Mouse (Mus musculus) spleen, postnatal 36 days (tissue): ENCODE measurements around the gene Hspa1a.
"Not testable (repeated sequence)": the region's sequence is repeated elsewhere in the genome, so short reads cannot be mapped to it uniquely, and the experiment has no call there.

Source experiments
- DNase-seq, 2 experiments: peaks; one replicate each; pipeline ENCODE4 v3.0.0; 2022; ENCODE audit warnings: low spot score in 2 of 2, mixed read lengths in 1 of 2

Gene Hspa1a

GRCm38 (mm10) chr17:35001452-35002152 lies 29.6 kb upstream of the Hspa1a start:
- DNase-seq = peak; percentile 62 to 66

GRCm38 (mm10) chr17:35000717-35001451 lies 28.9 kb upstream of the Hspa1a start, which contains the start of gene Vars:
Vars (plus strand) TSS chr17:35000987.
- DNase-seq = peak; percentile 78 to 80

- peak; percentile 73 to 78 for DNase-seq
Measured at GRCm38 (mm10) chr17:34999871-35000716, 28.1 kb upstream of the Hspa1a start.

GRCm38 (mm10) chr17:34998526-34999430 lies 26.8 kb upstream of the Hspa1a start:
- no peak for DNase-seq

- DNase-seq = no peak
Measured at GRCm38 (mm10) chr17:34997142-34997483, 25.2 kb upstream of the Hspa1a start.

- no peak for DNase-seq
Measured at GRCm38 (mm10) chr17:34996411-34997141, 24.6 kb upstream of the Hspa1a start.

- not testable (repeated sequence) for DNase-seq
Measured at GRCm38 (mm10) chr17:34995927-34996326, 24.0 kb upstream of the Hspa1a start.

GRCm38 (mm10) chr17:34995192-34995591 lies 23.2 kb upstream of the Hspa1a start:
- not testable (repeated sequence) for DNase-seq

GRCm38 (mm10) chr17:34994751-34995150 lies 22.8 kb upstream of the Hspa1a start:
- no peak for DNase-seq

- no peak for DNase-seq
Measured at GRCm38 (mm10) chr17:34984218-34984617, 12.3 kb upstream of the Hspa1a start.

- no peak for DNase-seq
Measured at GRCm38 (mm10) chr17:34982328-34982727, 10.4 kb upstream of the Hspa1a start.

GRCm38 (mm10) chr17:34981690-34982180 lies 9.8 kb upstream of the Hspa1a start, which contains the start of gene Lsm2:
Lsm2 (plus strand) TSS chr17:34981862.
- DNase-seq = peak; percentile 92

- peak; percentile 33 to 52 for DNase-seq
Measured at GRCm38 (mm10) chr17:34980655-34981054, 8.7 kb upstream of the Hspa1a start.

GRCm38 (mm10) chr17:34979631-34980030 lies 7.7 kb upstream of the Hspa1a start:
- no peak for DNase-seq

- DNase-seq = no peak
Measured at GRCm38 (mm10) chr17:34978239-34978638, 6.3 kb upstream of the Hspa1a start.

- no peak for DNase-seq
Measured at GRCm38 (mm10) chr17:34977000-34977399, 5.0 kb upstream of the Hspa1a start.

GRCm38 (mm10) chr17:34975581-34976492 lies 3.9 kb upstream of the Hspa1a start:
- no peak for DNase-seq

- not testable (repeated sequence) for DNase-seq
Measured at GRCm38 (mm10) chr17:34971694-34972068, 275 bp downstream of the Hspa1a start.

GRCm38 (mm10) chr17:34970850-34971249 lies 1.1 kb downstream of the Hspa1a start:
- DNase-seq = not testable (repeated sequence)
